Mouse (Mus musculus) C2C12 (cell line): Measurements from ENCODE around the gene Sh3bp1. TPM values are rescaled to one million over a fixed set of nuclear protein-coding genes. Genes with fewer than 3 reads are reported as not detected.

Experiments
- H3K27me3 ChIP-seq: one replicate; pipeline ENCODE4 v1.6.1; 2011; ENCODE audit not compliant: control insufficient read depth, insufficient read depth, insufficient read length
- H3K36me3 ChIP-seq: one replicate; pipeline ENCODE4 v1.6.1; 2011; ENCODE audit not compliant: control insufficient read depth, insufficient read depth
- H3K4me3 ChIP-seq: one replicate; pipeline ENCODE4 v1.5.1; 2011; ENCODE audit warnings: mild to moderate bottlenecking, control low read depth; ENCODE audit not compliant: poor library complexity, insufficient read depth, severe bottlenecking
- H3K79me2 ChIP-seq: one replicate; pipeline ENCODE4 v1.6.1; 2011; ENCODE audit not compliant: control insufficient read depth, insufficient read depth
- H3K79me3 ChIP-seq: one replicate; pipeline ENCODE4 v1.6.1; 2011; ENCODE audit warnings: low read depth, control low read depth
- H3ac ChIP-seq: one replicate; pipeline ENCODE3; 2011; ENCODE audit warnings: low read depth; ENCODE audit not compliant: control insufficient read depth, insufficient read length
- CEBPB ChIP-seq: IDR thresholded peaks from one replicate; pipeline ENCODE4 v1.6.1; 2011; ENCODE audit warnings: low read depth, mild to moderate bottlenecking, control low read depth, moderate library complexity
- CTCF ChIP-seq: IDR thresholded peaks from one replicate; pipeline ENCODE4 v1.5.1; 2011; ENCODE audit not compliant: control insufficient read depth, insufficient read depth, insufficient read length
- FOSL1 ChIP-seq: IDR thresholded peaks from one replicate; pipeline ENCODE4 v1.8.0; 2011; ENCODE audit warnings: mild to moderate bottlenecking, low read length; ENCODE audit not compliant: poor library complexity, insufficient read depth, severe bottlenecking
- MAX ChIP-seq: IDR thresholded peaks from one replicate; pipeline ENCODE4 v1.6.1; 2011; ENCODE audit warnings: mild to moderate bottlenecking, control low read depth
- MYOD1 ChIP-seq: IDR thresholded peaks from one replicate; pipeline ENCODE4 v1.6.1; 2011; ENCODE audit warnings: low read depth; ENCODE audit not compliant: control insufficient read depth, insufficient read length
- MYOG ChIP-seq: IDR thresholded peaks from one replicate; pipeline ENCODE4 v1.6.1; 2011; ENCODE audit not compliant: control insufficient read depth, insufficient read length; ENCODE audit errors: extremely low read depth
- USF1 ChIP-seq: IDR thresholded peaks from one replicate; pipeline ENCODE4 v1.6.1; 2011; ENCODE audit warnings: low read depth, mild to moderate bottlenecking, control low read depth, moderate library complexity
- polyA plus RNA-seq: library from polyadenylated mRNA; unstranded; fragments of >200 nt; fragmentation: generic; extraction: Trizol; gene quantifications from one replicate; pipeline ENCODE4 v1.2.1, GENCODE M21; 2012; ENCODE audit warnings: missing spikeins

Sh3bp1 gene
- polyA plus RNA-seq, 1 experiment, result 23.4 TPM

- Histone ChIP-seq H3ac (peak overlapping the region; percentile 42), H3K4me3 (no peak overlapping the region), H3K27me3 (no peaks in the 10 kb centered on the region), H3K79me2 (peaks cover 37% of the 10 kb centered on the region), H3K79me3 (peaks cover 10% of the 10 kb centered on the region), H3K36me3 (peaks cover 19% of the 10 kb centered on the region)
- no peak for TF ChIP-seq USF1
- no peak for TF ChIP-seq MYOG
- TF ChIP-seq CEBPB, result no peak
Measured at GRCm38 (mm10) chr15:78916052-78916826, 16.7 kb downstream of the Sh3bp1 start.

DNA sequence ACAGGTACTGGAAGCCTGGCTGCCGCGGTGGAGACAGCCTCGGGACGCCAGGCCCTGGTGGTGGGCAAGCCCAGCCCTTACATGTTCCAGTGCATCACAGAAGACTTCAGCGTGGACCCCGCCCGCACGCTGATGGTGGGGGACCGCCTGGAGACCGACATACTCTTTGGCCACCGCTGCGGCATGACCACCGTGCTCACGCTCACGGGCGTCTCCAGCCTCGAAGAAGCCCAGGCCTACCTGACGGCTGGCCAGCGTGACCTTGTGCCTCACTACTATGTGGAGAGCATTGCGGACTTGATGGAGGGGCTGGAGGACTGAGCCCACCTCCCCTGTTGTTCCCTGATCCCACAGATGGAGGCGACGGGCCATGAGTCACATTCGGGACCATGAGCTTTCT is 18.6 kb downstream of the Sh3bp1 start:
- Histone ChIP-seq H3K4me3 (no peak overlapping the region), H3ac (no peak overlapping the region), H3K79me3 (peaks cover 10% of the 10 kb centered on the region), H3K27me3 (no peaks in the 10 kb centered on the region), H3K79me2 (peaks cover 37% of the 10 kb centered on the region), H3K36me3 (peaks cover 18% of the 10 kb centered on the region)
- no peak for TF ChIP-seq MYOG
- TF ChIP-seq CEBPB, result no peak
- TF ChIP-seq FOSL1, result no peak
- no peak for TF ChIP-seq MAX
- no peak for TF ChIP-seq CTCF
- no peak for TF ChIP-seq USF1
- no peak for TF ChIP-seq MYOD1

- Histone ChIP-seq H3ac (no peak overlapping the region), H3K79me2 (peaks cover 28% of the 10 kb centered on the region), H3K79me3 (peaks cover 8% of the 10 kb centered on the region), H3K27me3 (no peaks in the 10 kb centered on the region), H3K36me3 (peaks cover 18% of the 10 kb centered on the region), H3K4me3 (no peak overlapping the region)
- TF ChIP-seq CTCF (no peak), MAX (no peak), MYOG (no peak), USF1 (no peak), MYOD1 (no peak), FOSL1 (no peak), CEBPB (no peak)
Measured at GRCm38 (mm10) chr15:78919914-78920313, 20.3 kb downstream of the Sh3bp1 start.

DNA sequence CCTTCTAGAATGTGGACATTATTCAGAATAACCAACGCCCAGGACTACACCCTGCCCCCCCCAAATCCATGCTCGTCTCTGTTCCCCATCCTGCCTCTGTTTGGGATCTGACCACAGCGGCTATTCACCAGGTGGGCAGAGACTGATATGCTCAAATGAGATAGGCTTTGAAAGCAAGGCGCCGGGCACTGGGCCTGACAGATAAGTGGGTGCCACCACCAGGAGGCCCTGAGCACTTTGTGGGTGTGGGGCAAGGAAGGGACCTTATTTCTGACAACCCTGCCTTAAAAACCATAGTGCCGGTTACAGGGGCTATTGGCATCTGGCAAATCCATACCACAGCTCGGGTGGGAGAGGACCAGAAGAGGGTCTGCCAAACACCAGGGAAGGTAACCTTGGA is 23.1 kb downstream of the Sh3bp1 start:
- Histone ChIP-seq H3K79me3 (peaks cover 12% of the 10 kb centered on the region), H3K4me3 (no peak overlapping the region), H3ac (no peak overlapping the region), H3K79me2 (peaks cover 14% of the 10 kb centered on the region), H3K36me3 (peaks cover 17% of the 10 kb centered on the region), H3K27me3 (no peaks in the 10 kb centered on the region)
- no peak for TF ChIP-seq MYOG
- no peak for TF ChIP-seq USF1
- TF ChIP-seq MYOD1, result no peak
- no peak for TF ChIP-seq CEBPB
- TF ChIP-seq CTCF, result no peak

GRCm38 (mm10) chr15:78923585-78923984 is 24.0 kb downstream of the Sh3bp1 start:
- H3K27me3 ChIP-seq, result no peaks in the 10 kb centered on the region
- TF ChIP-seq CTCF (no peak), FOSL1 (no peak), MYOG (no peak), MAX (no peak), MYOD1 (no peak), USF1 (no peak), CEBPB (no peak)
- peaks cover 22% of the 10 kb centered on the region for H3K36me3 ChIP-seq

DNA sequence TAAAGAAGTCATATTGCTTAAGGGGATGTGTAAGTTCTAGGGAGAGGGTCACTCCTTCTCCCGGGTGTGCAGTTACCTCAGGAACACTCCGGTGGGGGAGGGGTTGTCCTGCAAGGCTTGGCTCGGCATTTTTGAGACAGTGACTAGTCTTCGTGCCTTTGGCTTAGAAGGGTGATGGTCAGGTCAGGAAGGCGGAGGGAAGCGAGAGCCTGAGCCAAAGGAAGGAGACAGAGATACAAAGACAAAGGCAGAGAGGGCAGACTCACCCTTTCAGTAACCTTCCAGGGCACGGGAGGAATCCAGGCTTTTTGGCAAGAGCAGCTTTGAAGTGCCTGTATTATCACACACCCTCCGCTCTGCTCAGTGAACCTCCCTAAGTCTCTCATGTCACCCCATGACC is 25.6 kb downstream of the Sh3bp1 start:
- Histone ChIP-seq H3K4me3 (peak overlapping the region; percentile 99), H3K36me3 (peaks cover 28% of the 10 kb centered on the region), H3K27me3 (no peaks in the 10 kb centered on the region), H3ac (peak overlapping the region; percentile 50), H3K79me2 (peaks cover 36% of the 10 kb centered on the region), H3K79me3 (peaks cover 27% of the 10 kb centered on the region)
- no peak for TF ChIP-seq MAX
- TF ChIP-seq MYOD1, result no peak
- no peak for TF ChIP-seq CTCF
- no peak for TF ChIP-seq USF1
- TF ChIP-seq MYOG, result no peak
- no peak for TF ChIP-seq CEBPB
- no peak for TF ChIP-seq FOSL1

More at GRCm38 (mm10) chr15:78923585-78923984, 24.0 kb downstream of the Sh3bp1 start:
- Histone ChIP-seq H3K79me3 (peaks cover 16% of the 10 kb centered on the region), H3K4me3 (no peak overlapping the region), H3ac (peak overlapping the region; percentile 4), H3K79me2 (peaks cover 21% of the 10 kb centered on the region)
